Mouse (Mus musculus) granulocyte monocyte progenitor cell, adult 5-6 weeks (primary cell): ENCODE measurements around the gene Kif7. TPM values are rescaled to one million over a fixed set of nuclear protein-coding genes. Genes with fewer than 3 reads are reported as not detected.
A peak's percentile ranks its signal among the peaks of the same experiment; 100 is the strongest.

Experiments
- ATAC-seq: replicated peaks from 2 replicates; pipeline ENCODE4 v1.8.0; 2016; ENCODE audit warnings: mild to moderate bottlenecking, moderate TSS enrichment, inconsistent platforms; ENCODE audit not compliant: poor library complexity, severe bottlenecking
- total RNA-seq, 2 experiments: library from RNA; stranded (forward) in 1 of 2; stranded (reverse) in 1 of 2; fragments of 200-712, 200-1000 nt in 1 of 2; fragments of >200 nt in 1 of 2; fragmentation: Nextera tagmentation in 1 of 2; gene quantifications; 2 replicates each; pipeline ENCODE4 v1.2.3; 2014 to 2017

Gene Kif7
- total RNA-seq (2014; fragmentation: Nextera tagmentation), result 0.64 TPM in 1 of 2 replicates, not detected in the other
- 1.3 and 3.6 TPM in 2 replicates for total RNA-seq (2017)

DNA sequence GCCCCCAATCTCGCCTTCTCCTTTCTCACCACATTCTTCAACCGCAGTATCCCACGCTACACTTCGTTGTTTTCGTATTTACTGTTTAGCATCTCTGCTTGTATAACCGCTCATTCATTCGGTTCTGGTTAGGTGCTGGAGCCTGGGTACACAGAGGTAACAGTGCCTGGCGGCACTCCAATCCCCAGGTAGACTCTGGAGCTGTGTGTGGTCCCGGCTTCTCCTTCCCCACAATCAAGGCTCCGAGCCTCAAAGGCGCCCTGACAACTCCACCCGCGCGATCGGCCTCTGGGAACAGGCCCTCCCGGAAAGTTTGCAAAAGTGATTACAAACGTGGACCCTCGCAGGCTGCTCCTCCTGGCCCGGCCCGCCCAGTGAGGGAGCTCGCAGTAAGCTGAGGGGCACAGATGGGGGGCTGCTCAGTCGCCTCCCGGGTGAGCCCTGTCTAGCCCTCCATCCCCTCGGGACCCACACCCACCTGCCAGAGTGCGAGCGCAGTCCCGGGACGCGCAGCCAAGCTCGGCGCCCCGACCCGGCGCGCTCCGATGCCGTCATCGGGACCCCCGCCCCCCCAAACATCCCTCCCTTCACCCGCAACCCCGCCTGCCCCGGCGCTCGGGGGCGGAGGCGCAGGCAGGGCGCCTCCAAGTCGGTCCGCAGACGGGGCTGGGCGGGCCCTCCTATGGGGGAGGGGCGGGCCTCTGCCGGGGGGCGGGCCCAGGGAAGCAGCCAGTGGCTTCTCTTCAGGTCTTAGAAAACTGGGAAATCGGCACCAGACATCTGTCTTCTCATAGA lies at the start of gene Kif7:
Gene Kif7 (minus strand): TSS at position 534 of the 795 bp plus-strand sequence.
- ATAC-seq, result peak; percentile 88

DNA sequence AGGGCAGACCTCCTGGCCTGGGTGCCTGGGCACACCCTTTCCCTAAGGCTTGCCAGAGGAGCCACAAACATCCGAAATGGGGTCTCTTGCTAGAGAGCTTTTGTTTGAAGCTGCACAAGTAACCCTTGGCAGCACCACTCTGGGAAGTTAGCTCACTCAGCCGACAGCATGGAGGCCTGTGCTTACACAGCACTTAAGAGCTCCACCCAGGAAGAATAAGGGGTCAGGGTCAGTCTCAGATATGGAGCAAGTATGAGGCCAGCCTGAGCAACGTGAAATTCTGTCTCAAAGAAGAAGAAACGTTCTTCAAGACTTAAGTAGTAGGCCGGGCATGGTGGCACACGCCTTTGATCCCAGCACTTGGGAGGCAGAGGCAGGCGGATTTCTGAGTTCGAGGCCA lies 46.6 kb upstream of the Kif7 start:
- no peak for ATAC-seq

DNA sequence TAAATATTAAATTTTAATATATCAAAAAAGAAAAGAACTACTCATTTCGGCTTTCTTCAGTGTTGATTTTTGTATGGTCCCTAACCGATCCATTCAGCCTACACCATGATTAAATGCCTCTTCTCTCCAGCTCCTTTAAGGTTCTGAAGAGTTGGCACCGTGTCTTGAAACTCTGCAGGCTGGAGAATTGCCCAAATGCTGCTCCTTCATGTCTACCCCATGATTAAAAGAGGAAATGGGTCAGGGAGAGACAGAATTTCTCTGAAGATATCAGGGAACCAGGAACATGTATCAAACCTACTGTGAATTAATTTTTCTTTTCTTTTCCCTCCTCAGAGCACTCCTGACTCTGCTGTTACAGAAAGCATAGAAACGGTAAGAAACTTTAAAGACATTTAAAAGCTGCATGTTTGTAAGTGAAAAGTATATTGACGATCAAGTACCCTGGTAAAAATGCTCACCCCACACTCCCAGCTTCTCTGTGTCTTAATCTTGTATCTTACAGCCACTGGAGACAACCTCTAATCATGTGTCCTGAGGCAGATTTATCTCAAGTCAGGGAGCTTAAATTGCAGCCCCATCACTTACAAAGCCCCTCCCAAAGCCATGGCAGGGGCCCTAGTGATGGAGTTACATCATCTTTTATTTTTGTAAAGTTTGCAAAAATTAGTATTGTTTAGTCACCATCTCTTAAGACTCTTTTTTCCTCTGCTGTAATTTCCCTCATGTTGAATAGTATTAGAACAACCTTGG lies 45.8 kb upstream of the Kif7 start:
- no peak for ATAC-seq

DNA sequence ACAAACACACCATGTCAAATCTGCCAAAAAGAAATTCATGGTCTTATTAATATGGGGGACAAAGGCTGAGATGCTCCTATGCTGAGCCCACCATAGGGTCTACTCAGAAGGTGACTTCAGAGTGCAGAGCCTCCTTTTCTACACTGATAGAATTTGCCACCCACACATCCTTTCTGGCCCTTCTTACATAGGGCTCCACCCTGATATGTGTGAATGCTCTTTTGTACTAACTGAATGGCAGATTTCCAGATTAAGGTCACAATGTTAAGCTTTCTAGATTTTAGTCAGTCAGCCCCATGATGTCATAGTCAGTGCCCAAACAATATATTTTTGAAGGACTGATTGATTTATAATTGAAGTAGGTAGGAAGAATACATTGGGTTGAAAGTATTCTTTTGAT lies 44.2 kb upstream of the Kif7 start:
- no peak for ATAC-seq

DNA sequence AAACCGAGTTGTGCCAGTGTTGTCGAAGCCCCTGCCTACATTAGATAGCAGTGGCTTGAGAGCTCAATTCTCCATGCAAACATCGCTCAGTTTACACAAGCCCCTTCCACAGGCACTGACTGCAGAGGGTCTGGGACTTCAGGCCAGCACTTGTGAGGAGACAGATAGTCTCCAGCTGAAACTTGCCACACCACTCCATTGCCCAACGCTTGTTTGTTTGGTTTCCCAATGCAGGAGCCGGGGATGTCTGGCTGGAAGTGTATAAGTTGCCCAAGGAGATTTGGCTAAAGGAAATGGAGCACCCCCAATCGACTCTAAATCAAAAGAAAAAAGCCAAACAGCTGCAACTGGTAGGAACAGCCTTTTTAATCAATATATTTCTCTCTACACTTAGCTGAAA lies 42.7 kb upstream of the Kif7 start:
- ATAC-seq, result no peak; the same call in 1 of the 2 replicates

DNA sequence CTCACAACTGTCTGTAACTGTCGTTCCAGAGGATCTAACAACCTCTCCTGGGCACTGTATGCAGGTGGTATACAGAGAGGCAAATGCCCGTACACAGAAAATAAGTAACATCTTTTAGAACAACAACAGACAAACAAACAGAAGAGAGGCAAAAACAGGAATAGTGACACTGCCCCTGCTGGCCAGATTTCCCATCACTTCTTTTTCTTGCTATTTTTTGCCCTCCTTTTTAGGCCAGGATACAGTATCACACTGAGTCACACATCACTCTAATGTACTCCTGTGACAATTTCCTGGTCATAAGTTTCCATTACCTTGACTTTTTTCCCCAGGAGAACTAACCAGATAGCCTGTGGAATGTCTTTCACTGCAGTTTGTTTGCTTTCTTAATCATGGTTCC lies 40.8 kb upstream of the Kif7 start:
- ATAC-seq, result no peak

DNA sequence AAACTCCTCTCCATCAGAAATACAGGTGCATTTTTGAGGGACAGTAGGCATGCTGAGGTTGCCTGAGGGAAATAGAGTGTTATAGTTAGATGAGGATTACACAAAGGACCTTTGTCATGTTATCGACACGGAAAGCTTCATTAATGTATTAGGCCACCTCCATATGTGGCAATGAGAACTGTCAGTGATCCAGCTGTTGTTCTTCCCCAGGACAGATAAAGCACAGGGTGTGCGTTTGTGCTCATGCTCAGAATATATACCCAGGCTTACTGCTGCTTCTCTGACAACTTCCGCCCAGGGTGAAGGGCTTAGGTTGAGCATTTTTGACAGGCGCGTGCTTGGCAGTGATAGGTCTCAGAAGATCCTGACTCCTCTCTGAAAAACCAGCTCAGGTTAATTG lies 34.0 kb upstream of the Kif7 start:
- no peak for ATAC-seq

DNA sequence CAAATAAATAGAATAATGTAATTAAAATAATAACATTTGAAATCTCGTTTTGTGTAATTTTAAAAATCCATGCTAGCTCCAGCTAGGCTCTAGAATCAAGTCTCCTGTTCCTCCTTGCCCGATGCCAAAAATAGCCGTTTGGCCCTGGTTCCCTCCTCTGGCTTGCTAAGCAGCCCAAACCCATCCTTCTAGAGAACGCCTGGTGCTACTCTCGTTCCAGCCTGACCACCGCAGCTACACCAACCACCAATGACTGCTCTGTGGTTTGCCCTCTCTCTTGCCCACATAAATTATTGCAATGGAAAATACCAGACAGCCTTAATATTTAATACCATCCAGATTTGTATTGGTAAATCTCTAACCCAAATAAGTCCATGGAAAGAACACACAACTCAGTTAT lies 32.1 kb upstream of the Kif7 start:
- ATAC-seq, result no peak

DNA sequence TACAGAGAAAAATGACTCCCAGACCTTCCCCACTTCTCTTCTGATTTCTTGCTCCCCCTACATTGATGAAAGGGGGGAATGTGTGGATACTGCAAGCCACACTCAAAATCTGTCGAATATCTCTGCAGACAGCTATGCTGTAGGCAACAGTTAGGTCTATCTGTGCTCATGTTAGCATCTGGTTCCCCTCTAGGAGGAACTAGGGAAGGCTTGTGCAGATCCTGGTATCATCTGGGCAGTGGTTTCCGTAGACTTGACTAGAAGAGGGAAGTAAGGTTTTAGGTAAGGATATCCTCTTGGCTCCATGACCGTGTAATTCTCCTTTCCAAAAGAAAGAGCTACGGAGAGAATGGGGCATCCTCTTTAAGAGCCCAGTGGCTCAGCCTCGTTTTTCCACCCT lies 29.1 kb upstream of the Kif7 start:
- peak; percentile 85 for ATAC-seq

DNA sequence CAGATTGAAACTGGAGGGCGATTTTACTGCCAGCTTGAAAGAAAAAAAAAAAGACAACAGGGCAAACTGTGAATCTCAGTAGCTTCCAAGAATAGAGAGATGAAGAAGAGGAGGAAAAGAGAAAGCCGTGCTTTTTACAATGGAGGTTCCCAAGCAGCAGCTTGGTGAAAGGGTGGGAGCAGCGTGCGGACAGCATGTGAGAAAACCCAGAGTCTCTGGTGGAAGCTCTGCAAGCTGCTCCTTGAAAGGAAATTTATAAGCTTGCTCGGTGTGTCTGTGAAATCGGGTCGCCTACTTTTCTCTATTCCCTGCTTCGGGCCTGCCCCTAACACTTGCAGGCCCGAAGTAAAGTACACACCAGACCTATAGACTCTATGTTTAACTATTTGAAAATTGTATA lies 28.5 kb upstream of the Kif7 start:
- ATAC-seq, result no peak

DNA sequence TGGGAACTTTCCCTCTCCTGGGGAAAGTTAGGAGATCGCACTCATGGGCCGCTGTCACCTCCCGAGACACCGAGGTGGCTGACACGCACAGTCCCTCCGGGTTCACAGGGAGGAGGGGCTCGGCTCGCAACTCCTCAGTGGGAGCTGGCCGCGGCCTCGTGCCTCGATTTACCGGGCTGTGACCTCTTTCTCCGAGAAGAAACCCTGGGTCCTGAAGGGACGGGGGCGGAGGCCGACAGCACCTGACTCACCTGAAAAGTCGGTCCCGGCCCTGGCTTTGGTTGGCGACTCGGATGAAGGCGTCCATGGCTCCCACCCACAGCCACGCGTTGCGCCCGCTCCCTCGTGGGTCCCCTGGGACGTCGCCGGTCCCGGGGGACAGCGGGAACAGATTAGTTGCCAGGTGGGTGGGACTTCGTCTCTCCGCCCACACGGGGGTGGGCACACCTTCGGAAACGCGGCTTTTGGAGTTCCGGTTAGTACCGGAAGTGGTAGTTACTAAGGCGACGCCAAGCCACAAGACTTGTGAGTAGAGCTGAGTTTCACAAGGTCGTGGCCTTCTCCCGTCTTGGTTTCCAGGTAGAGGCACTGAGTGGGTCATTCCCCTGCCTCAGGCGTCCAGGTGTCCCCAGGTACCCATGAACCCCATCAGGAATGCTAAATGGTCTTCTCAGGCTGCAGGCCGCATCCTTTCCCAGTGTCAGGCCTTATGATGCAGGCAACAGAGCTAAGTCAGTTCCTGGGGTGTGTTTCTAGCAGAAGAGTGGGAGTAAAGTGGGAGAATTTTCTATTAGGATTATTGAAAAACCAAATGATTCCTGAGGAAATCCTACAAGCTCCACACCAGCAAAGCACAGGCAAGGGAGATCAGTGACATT lies 27.4 kb upstream of the Kif7 start, which contains the start of the genes Pex11a and Wdr93:
Gene Pex11a (minus strand): TSS at position 473 of the 878 bp plus-strand sequence.
Gene Wdr93 (plus strand): TSS at position 505 of the 878 bp plus-strand sequence.
- ATAC-seq, result peak; percentile 91

DNA sequence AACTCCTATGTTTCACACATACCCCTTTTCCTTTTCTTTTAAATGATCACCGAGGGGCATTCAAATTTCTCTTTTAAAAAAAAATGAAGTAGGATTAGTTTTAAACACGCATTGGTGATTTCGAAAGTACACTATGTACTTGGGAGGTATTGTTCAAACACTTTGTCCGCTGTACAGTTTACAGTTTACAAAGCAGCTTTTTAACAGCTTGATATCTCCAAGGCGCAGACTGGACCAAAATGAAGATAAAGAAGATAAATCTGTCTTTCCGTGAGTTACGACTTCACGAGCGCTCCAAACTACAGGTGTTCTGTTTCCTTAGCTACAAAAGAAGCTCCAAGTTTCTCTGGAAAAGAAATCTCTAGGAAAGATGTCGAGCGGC lies 26.7 kb upstream of the Kif7 start:
- no peak for ATAC-seq

DNA sequence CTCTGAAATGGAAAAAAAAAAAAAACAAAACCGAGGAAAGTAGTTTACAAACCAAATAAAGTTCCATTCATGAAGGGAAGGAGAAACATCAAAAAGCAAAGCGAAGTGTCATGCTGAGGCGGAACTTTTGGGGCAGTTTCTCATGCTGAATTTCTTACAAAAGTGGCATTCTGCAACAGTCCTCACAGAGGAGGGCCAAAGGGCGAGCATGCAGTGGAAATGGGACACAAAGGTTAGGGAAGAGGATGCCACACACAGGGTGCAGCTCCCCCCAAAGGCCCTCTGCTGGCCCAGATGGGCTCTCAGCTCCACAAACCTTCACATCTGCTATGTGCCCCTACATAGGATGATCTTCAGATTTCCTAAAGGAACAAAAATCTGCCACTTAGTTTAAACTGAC lies 24.8 kb upstream of the Kif7 start:
- no peak for ATAC-seq

DNA sequence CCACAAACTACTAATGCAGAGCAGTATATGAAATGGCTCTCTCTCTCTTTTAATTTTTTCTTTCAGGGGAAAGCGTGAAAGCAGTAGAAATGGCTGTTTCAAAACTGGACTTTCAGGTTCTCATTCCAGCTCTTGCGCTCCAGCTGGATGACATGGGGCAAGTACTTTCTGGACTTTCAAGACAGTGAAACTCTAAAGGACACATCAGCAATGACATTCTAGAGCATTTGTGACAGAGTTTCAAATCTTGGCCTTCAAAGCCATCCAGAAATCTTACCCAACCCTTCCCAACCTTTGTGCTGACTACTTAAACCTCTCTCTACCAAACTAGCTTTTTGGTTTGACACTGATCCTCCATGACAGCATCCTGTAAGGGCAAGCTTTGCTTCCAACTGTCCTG lies 23.4 kb upstream of the Kif7 start:
- no peak for ATAC-seq

DNA sequence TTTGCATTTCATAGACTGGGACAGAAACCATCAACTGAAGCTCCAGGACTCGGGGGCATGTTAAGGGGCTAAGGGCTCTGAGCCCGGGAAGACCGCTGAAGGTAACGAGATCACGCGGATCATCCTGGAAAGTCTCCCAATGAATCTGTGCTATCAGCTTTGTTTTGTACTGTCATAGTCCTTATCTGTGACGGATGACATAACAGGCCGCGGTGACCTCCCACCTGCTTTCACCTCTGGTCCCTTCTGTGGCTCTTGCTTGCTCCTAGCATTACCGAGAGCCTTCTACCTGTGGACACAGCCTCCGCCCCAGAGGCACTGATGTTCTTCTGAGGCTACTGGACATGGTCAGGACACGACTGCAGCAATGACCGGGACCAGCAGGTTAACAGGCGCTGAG lies 21.0 kb upstream of the Kif7 start:
- no peak for ATAC-seq

DNA sequence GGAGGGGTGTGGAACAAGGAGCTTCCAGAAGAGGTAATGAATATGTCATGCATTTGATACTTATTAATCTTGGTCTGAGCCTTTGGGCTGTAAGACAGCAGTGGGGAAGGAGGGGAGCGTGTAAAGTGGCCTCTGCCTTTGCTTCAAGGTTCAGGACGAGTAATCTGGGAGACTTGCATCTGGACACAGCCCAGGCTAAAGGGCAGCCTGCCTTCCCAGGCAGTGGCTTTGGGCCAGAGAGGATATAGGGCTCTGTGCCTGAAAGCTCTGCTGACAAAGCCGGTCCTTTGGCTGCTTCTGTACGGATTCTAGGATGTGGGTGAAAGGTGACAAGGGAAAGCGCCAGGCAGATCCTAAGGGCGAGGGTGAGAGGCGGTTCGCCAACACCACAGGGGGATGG lies 19.0 kb upstream of the Kif7 start:
- no peak for ATAC-seq

DNA sequence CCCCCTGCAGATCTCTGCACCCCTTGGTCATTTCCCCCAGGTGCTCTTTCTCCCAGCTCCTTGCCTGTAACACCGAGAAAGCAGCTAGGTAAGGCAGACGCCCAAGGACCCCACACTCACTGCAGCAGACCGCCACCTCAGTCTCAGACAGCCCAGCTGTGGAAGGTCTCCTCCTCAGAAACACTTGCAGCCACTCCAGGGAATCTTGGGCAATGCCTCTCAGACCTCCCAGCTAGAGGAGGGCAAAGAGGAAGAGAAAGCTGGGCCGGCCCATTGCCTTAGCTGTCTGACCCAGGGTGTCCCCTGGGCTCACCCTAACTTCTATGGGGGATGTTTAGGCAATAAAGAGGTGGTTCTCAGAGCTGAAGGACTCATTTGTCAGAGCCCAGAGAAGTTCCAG lies 17.1 kb upstream of the Kif7 start, which contains the start of gene Plin1:
Gene Plin1 (minus strand): TSS at position 282 of the 400 bp plus-strand sequence.
- peak; percentile 86 for ATAC-seq

DNA sequence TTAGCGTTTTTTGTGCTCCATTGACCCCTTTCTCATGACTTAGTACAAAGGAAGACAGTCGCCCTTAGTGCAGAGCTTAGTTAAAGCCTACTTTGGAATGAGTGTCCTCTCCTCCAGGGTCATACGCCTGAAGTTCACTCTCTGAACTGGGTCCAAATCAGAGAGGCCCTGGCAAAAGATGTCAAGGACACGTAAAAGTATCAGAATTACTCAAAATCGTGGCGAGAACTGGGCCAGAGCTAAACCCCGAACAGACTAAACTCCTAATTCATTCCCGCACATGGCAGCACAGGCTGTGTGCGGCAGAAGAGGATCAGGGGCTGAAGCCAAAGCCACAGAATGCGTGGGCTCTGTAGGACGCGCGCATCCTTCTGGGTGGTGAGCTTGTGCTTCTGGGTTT lies 15.9 kb upstream of the Kif7 start:
- no peak for ATAC-seq

DNA sequence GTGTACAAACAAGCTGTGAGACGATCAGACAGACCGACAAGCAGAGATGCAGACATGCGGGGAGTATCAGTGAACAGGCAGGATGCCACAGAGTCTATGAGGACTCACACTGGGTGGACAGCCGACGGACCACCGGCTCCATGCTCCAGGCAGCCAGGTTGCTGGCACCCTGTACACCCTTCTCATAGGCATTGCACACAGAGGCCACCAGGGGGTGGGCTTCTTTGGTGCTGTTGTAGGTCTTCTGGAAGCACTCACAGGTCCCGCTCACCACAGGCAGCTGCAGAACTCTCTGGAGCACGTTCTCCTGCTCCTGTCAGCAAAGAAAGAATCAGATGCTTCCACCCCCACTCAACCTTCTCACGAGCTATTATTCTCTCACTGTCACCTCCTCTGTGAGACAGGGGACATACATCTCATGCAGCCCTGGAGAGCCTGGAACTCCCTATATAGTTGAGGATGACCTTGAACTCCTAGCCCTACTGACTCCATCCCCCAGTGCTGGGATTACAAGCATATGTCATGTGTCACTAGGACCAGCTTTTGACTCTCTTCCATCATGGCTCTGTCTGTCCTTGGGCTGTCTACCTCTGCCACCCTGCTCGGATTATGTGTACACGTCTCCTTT lies 14.3 kb upstream of the Kif7 start:
- ATAC-seq, result no peak

DNA sequence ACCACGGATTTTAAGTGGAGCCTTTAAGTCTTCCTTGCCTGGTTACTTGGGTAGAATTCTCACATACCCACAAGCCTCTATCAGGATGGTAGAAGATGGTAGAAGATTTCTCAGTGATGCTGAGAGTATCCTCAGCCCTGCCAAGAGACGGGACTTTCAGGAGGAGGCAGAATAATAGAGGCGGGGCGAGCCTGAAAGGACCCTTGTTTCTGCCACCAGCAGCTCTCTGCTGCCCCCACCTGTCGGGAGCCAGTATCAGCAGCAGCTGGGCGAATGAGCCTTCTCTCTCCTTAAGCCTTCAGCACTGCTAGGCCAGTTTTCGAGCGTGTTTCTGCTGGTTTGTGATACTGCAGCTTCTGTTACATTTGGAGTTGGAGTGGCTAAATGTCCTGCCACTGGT lies 13.6 kb upstream of the Kif7 start:
- ATAC-seq, result peak; percentile 63
